Mouse (Mus musculus) hindbrain, postnatal 0 days (tissue): Measurements from ENCODE around the gene 6430531B16Rik. TPM values are rescaled to one million over a fixed set of nuclear protein-coding genes. Genes with fewer than 3 reads are reported as not detected.

ENCODE experiments used
- ATAC-seq: fragments of 200-750 bp; cut with Nextera tagmentation; 2 replicates; pipeline ENCODE4 v1.8.0; 2017; ENCODE audit warnings: mild to moderate bottlenecking, moderate TSS enrichment, moderate library complexity
- DNase-seq: peaks from one replicate; pipeline ENCODE4 v3.0.0-alpha.2; 2015; ENCODE audit warnings: low spot score
- H3K27ac ChIP-seq: fragments of 300-500 bp; sonication (generic); 2 replicates; pipeline ENCODE4 v1.5.1; 2014; ENCODE audit warnings: mild to moderate bottlenecking
- H3K27me3 ChIP-seq: fragments of 300-500 bp; sonication (generic); 2 replicates; pipeline ENCODE4 v1.6.1; 2014; ENCODE audit warnings: low read length, mixed read lengths; ENCODE audit not compliant: insufficient read depth
- H3K36me3 ChIP-seq: fragments of 300-500 bp; sonication (generic); 2 replicates; pipeline ENCODE4 v1.6.1; 2014; ENCODE audit warnings: low read length, mixed read lengths; ENCODE audit not compliant: insufficient read depth
- H3K4me1 ChIP-seq: fragments of 300-500 bp; sonication (generic); 2 replicates; pipeline ENCODE4 v1.6.1; 2014; ENCODE audit warnings: antibody characterized with exemption, low read length, mixed read lengths; ENCODE audit not compliant: insufficient read depth
- H3K4me2 ChIP-seq: fragments of 300-500 bp; sonication (generic); 2 replicates; pipeline ENCODE4 v1.6.1; 2014; ENCODE audit warnings: low read depth, mild to moderate bottlenecking, low read length, moderate library complexity, mixed read lengths
- H3K4me3 ChIP-seq: fragments of 300-500 bp; sonication (generic); 2 replicates; pipeline ENCODE4 v1.5.1; 2014; ENCODE audit warnings: low read length
- H3K9ac ChIP-seq: fragments of 300-500 bp; sonication (generic); replicated peaks from 2 replicates; pipeline ENCODE4 v1.6.1; 2014; ENCODE audit warnings: mild to moderate bottlenecking, low read length, moderate library complexity, mixed read lengths
- H3K9me3 ChIP-seq: fragments of 300-500 bp; sonication (generic); 2 replicates; pipeline ENCODE4 v1.6.1; 2016; ENCODE audit warnings: low read length, mixed read lengths
- CTCF ChIP-seq: IDR thresholded peaks from 2 replicates; pipeline ENCODE4 v1.5.1; 2016; ENCODE audit warnings: antibody characterized with exemption, control low read depth, low read depth
- WGBS: fragments of 180-500 bp; shearing (Covaris S2); extraction: QIAGEN DNeasy Blood & Tissue Kit; methylation state at CpG from one replicate; pipeline ENCODE4 v1.1.7; 2014; 5-methylcytosine and 5-hydroxymethylcytosine counted together
- polyA plus RNA-seq: library from polyadenylated mRNA; unstranded; fragments of >200 nt; fragmentation: Nextera tagmentation; extraction: Ambion mirVana; gene quantifications from 2 replicates; pipeline ENCODE4 v1.2.1, GENCODE M21; 2015
- total RNA-seq: library from RNA; depleted of rRNA; stranded (reverse); fragments of >200 nt; gene quantifications from 2 replicates; pipeline ENCODE4 v1.2.3, GENCODE M21; 2014; rRNA removed

6430531B16Rik gene
- total RNA-seq (2.9 TPM in 1 of 2 replicates, not detected in the other), polyA plus RNA-seq (1.3 and 1.8 TPM in 2 replicates)

DNA sequence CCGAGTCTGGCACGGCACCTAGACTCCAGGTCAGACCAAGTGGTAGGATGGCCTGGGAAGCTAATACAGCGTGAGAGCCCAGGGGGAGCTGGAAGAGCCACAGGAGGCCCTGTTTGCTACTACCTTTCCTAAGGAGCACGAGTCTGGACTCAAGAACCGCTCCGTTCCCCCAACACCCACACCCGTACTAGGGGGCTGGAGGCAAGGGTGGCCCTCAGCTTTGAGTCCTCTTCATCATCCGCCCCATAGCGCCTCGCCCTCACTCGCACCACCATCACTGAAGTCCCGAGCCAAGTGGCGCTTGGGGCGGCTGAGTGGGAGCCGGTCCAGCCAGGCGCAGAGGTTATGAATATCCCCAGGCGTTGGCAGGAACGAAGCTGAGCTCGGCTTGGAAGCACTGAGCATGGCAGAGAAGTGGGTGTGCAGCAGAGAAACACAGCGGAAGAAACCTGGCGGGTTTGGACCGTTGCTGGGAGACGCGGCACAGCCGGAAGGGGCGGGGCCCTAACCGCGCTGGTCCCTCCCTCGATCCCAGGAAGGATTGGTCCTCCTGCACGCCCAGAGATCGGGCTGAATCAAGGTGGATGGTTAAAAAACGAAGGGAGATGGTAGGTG lies at the start of gene 6430531B16Rik:
Gene 6430531B16Rik (minus strand): TSS at position 478 of the 615 bp plus-strand sequence.
- peak; percentile 96 for ATAC-seq
- peak within 1 kb of the TSS; percentile 44 for H3K4me3 ChIP-seq

DNA sequence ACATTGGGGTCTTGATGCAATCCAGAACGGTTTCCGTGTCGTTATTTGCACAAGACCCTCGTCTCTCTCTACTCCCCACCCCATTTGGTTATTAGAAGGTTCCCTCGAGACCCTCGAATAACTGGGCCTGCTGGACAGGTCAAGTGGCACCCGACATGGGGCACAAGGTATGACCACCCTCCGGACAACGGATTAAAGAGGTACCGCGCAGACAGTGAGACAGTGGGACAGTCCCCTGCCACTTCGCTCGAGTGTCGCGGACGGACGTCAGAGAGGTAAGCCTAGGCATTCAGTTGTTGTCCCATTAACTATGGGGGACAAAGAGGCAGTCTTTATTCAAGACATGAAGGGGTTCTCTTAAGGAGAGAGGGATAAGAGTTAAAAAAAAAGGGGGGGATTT lies 32.8 kb upstream of the 6430531B16Rik start:
- Histone ChIP-seq H3K9ac (no peak overlapping the region), H3K4me1 (no peaks in the 10 kb centered on the region), H3K27ac (no peak overlapping the region), H3K4me3 (no peak overlapping the region), H3K9me3 (no peaks in the 10 kb centered on the region), H3K4me2 (no peak overlapping the region), H3K36me3 (peaks cover 17% of the 10 kb centered on the region), H3K27me3 (no peaks in the 10 kb centered on the region)
- ATAC-seq (no peak), DNase-seq (no peak)
- no peak for TF ChIP-seq CTCF
- WGBS, result 97% methylated on average over 17 of the region's 17 CpGs

More for the DNA sequence above, at the start of gene 6430531B16Rik:
- Histone ChIP-seq H3K27me3 (no peaks in the 10 kb centered on the region), H3K27ac (peak within 1 kb of the TSS; percentile 17; the same call in 1 of the 2 replicates), H3K9ac (peak within 1 kb of the TSS; percentile 50), H3K9me3 (no peaks in the 10 kb centered on the region), H3K4me1 (no peaks in the 10 kb centered on the region), H3K36me3 (no peaks in the 10 kb centered on the region), H3K4me2 (peak within 1 kb of the TSS; percentile 76)
- TF ChIP-seq CTCF, result no peak
- peak; percentile 93 for DNase-seq
- 3% methylated on average over 32 of the region's 32 CpGs for WGBS

DNA sequence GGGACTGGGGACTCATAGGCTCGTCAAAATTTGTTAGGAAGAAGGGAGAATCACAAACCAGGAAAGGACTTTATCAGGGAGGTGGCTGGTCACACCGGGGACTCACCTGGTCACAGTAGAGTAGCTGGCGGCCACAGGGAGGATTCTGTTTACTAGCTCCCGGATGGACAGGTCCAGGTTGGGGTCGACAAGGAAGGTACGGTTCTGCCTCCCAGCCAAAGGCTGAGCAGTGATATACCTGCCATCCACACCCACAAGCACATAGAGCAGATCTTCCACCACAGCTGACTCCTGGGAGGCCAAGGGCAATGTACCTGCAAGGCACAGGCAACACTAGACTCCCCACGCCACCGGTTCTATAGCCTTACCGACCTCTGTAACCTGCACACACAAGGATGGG lies 29.2 kb upstream of the 6430531B16Rik start:
- no peaks in the 10 kb centered on the region for H3K4me1 ChIP-seq
- no peak overlapping the region for H3K27ac ChIP-seq
- no peaks in the 10 kb centered on the region for H3K27me3 ChIP-seq
- H3K36me3 ChIP-seq, result peaks cover 39% of the 10 kb centered on the region
- no peak overlapping the region for H3K4me3 ChIP-seq
- ATAC-seq (no peak), DNase-seq (no peak)
- no peak for TF ChIP-seq CTCF
- no peaks in the 10 kb centered on the region for H3K9me3 ChIP-seq
- WGBS, result 94% methylated on average over 9 of the region's 9 CpGs
- no peak overlapping the region for H3K9ac ChIP-seq
- no peak overlapping the region for H3K4me2 ChIP-seq

DNA sequence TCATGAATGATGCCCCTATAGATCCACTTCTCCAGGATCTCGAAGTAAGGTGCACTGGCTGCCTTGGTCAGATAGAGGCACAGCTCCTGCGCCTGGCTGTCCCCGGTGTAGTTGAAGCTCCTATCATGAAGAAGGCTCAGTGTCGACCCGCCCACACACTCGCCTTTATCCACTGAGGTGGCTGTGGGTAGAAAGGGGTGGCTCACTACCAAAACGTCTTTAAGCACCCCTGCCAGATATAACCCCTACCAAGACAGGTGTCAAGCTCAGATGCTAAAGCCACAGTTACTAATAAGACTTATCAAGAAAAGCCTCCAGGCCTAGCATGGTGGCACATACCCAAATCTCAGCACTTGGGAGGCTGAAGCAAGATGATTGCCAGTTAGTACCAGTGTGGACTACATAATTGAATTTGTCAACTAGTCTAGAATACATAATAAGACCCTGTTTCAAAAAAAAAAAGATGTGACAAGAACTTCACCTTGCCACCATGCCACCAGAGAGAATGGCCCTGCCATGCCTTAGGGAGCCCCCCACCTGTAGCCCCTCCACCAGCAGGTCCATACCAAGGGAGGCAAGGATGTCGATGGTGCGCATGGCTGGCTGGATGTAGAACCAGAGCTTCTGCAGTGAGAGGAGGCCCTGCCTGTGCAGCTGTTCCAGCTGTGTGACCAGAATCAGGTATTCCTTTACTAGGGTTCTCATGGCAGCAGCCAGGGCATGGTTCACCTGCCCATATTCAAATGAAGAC lies 28.5 kb upstream of the 6430531B16Rik start:
- peaks cover 42% of the 10 kb centered on the region for H3K36me3 ChIP-seq
- TF ChIP-seq CTCF, result no peak
- no peak for ATAC-seq

DNA sequence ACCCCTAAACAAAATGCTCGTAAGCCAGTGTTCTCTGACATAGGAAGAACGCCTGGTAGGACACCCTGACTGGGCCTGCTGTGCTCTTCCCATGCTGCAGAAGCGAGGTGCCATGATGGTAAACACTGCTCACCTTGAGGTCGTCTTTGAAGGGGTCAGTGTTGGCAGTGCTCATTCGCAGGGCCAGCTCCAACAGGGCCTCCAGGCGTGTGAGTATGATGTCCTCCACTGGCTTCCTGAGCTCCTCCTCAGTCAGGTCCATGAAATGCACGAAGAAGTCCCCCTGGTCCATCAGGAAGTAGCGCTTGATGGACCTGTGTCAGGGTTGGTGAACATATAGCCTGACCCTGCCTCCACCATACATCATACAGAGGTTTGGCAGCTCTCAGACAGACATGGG lies 26.1 kb upstream of the 6430531B16Rik start:
- Histone ChIP-seq H3K27me3 (no peaks in the 10 kb centered on the region), H3K4me2 (no peak overlapping the region), H3K9me3 (no peaks in the 10 kb centered on the region), H3K36me3 (peaks cover 52% of the 10 kb centered on the region), H3K4me3 (no peak overlapping the region), H3K27ac (no peak overlapping the region), H3K9ac (no peak overlapping the region), H3K4me1 (no peaks in the 10 kb centered on the region)
- no peak for DNase-seq
- WGBS, result 93% methylated on average over 8 of the region's 8 CpGs
- no peak for TF ChIP-seq CTCF
- ATAC-seq, result no peak

More for the DNA sequence above, 28.5 kb upstream of the 6430531B16Rik start:
- 96% methylated on average over 9 of the region's 9 CpGs for WGBS
- Histone ChIP-seq H3K4me2 (no peak overlapping the region), H3K27ac (no peak overlapping the region), H3K4me3 (no peak overlapping the region), H3K4me1 (no peaks in the 10 kb centered on the region), H3K9me3 (no peaks in the 10 kb centered on the region), H3K27me3 (no peaks in the 10 kb centered on the region), H3K9ac (no peak overlapping the region)
- DNase-seq, result no peak

DNA sequence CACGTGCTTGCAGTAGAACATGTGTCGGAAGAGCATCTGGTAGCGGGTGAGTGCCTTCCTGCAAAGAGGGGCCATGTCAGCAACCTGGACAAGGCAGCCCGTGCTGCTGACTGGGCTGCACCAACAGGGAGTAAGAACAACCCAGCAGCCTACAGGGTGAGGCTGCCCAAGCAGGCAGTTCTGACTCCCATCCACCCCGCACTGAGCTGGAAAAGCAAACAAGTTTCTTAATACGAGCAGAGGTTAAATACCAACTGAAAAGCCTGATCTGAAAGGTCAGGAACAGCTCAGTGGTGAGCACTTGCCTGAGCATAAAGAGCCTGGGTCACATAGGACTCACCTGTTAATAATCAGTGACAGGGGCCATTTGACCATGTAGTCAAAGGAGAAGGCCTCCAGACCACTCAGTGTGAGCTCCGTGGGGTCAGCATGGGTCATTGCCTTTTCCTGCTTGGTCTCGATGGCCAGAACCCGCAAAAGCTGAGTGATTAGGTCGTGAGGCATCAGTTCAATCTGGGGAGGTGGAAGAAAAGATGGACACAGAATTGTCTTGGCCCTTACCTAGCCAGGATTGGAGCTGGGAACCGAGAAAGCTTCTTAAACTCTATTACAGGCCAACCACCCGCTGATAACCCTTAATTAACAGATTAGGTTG lies 22.7 kb upstream of the 6430531B16Rik start:
- ATAC-seq (no peak), DNase-seq (no peak)
- H3K4me3 ChIP-seq, result no peak overlapping the region
- H3K36me3 ChIP-seq, result peaks cover 73% of the 10 kb centered on the region
- H3K27me3 ChIP-seq, result no peaks in the 10 kb centered on the region
- H3K27ac ChIP-seq, result no peak overlapping the region
- 70% methylated on average over 12 of the region's 12 CpGs for WGBS
- H3K4me1 ChIP-seq, result no peaks in the 10 kb centered on the region
- no peak for TF ChIP-seq CTCF
- no peak overlapping the region for H3K9ac ChIP-seq
- no peak overlapping the region for H3K4me2 ChIP-seq
- H3K9me3 ChIP-seq, result no peaks in the 10 kb centered on the region
